Mouse (Mus musculus): Measurements from ENCODE around the gene Mmp8. TPM values are rescaled to one million over a fixed set of nuclear protein-coding genes. Genes with fewer than 3 reads are reported as not detected.

Gene Mmp8
- polyA plus RNA-seq, 1 experiment from 2014 or later, result 5.3 TPM

GRCm38 (mm10) chr9:7545471-7545870 lies 12.8 kb upstream of the Mmp8 start:
- no peak overlapping the region for H3K4me2 ChIP-seq (replicated peaks; ENCODE audit: low read depth, low read length)
- H3K36me3 ChIP-seq (ENCODE audit: insufficient read depth, low read length), result no peaks in the 10 kb centered on the region
- peak; percentile 89 for DNase-seq (ENCODE audit: low spot score)
- H3K9me3 ChIP-seq (ENCODE audit: low read length), result no peaks in the 10 kb centered on the region
- H3K9ac ChIP-seq (replicated peaks; ENCODE audit: low read depth), result no peak overlapping the region
- H3K4me3 ChIP-seq (ENCODE audit: low read depth, low read length), result no peak overlapping the region
- H3K27ac ChIP-seq (ENCODE audit: low read length), result no peak overlapping the region
- H3K27me3 ChIP-seq (replicated peaks; ENCODE audit: insufficient read depth, low read length), result no peaks in the 10 kb centered on the region
- ATAC-seq, result peak; percentile 95
- 27% methylated on average over 1 of the region's 1 CpGs for WGBS
- peak; percentile 68 for TF ChIP-seq EP300 (IDR thresholded peaks at IDR 0.05)
- no peak for TF ChIP-seq CTCF (IDR thresholded peaks at IDR 0.05)
- H3K4me1 ChIP-seq (ENCODE audit: insufficient read depth, low read depth, low read length), result no peaks in the 10 kb centered on the region

GRCm38 (mm10) chr9:7545920-7546319 lies 12.3 kb upstream of the Mmp8 start:
- Histone ChIP-seq H3K4me1 (ENCODE audit: insufficient read depth, low read depth, low read length) (no peaks in the 10 kb centered on the region), H3K4me3 (ENCODE audit: low read depth, low read length) (no peak overlapping the region), H3K36me3 (ENCODE audit: insufficient read depth, low read length) (no peaks in the 10 kb centered on the region), H3K4me2 (replicated peaks; ENCODE audit: low read depth, low read length) (no peak overlapping the region), H3K9me3 (ENCODE audit: low read length) (no peaks in the 10 kb centered on the region), H3K9ac (replicated peaks; ENCODE audit: low read depth) (no peak overlapping the region), H3K27ac (ENCODE audit: low read length) (no peak overlapping the region), H3K27me3 (replicated peaks; ENCODE audit: insufficient read depth, low read length) (no peaks in the 10 kb centered on the region)
- DNase-seq (ENCODE audit: low spot score) (no peak), ATAC-seq (no peak)
- TF ChIP-seq CTCF (IDR thresholded peaks at IDR 0.05) (no peak), EP300 (IDR thresholded peaks at IDR 0.05) (no peak)
- WGBS, result 84% methylated on average over 7 of the region's 7 CpGs

- Histone ChIP-seq H3K4me3 (ENCODE audit: low read depth, low read length) (no peak overlapping the region), H3K9ac (replicated peaks; ENCODE audit: low read depth) (no peak overlapping the region), H3K4me1 (ENCODE audit: insufficient read depth, low read depth, low read length) (no peaks in the 10 kb centered on the region), H3K9me3 (ENCODE audit: low read length) (no peaks in the 10 kb centered on the region), H3K4me2 (replicated peaks; ENCODE audit: low read depth, low read length) (no peak overlapping the region), H3K27ac (ENCODE audit: low read length) (no peak overlapping the region), H3K36me3 (ENCODE audit: insufficient read depth, low read length) (no peaks in the 10 kb centered on the region), H3K27me3 (replicated peaks; ENCODE audit: insufficient read depth, low read length) (no peaks in the 10 kb centered on the region)
- DNase-seq (ENCODE audit: low spot score) (no peak), ATAC-seq (no peak)
- TF ChIP-seq EP300 (IDR thresholded peaks at IDR 0.05), result no peak
Measured at GRCm38 (mm10) chr9:7551943-7552342, 6.3 kb upstream of the Mmp8 start.

GRCm38 (mm10) chr9:7553536-7553935 lies 4.7 kb upstream of the Mmp8 start:
- H3K4me1 ChIP-seq (ENCODE audit: insufficient read depth, low read depth, low read length), result 0 out of 2 replicates have a peak, but pooled peaks cover 3% of the 10 kb centered on the region
- ATAC-seq (no peak), DNase-seq (ENCODE audit: low spot score) (no peak)
- H3K4me3 ChIP-seq (ENCODE audit: low read depth, low read length), result no peak overlapping the region
- no peak overlapping the region for H3K27ac ChIP-seq (ENCODE audit: low read length)
- no peak overlapping the region for H3K4me2 ChIP-seq (replicated peaks; ENCODE audit: low read depth, low read length)
- WGBS, result 69% methylated on average over 3 of the region's 3 CpGs
- no peak for TF ChIP-seq EP300 (IDR thresholded peaks at IDR 0.05)
- no peaks in the 10 kb centered on the region for H3K9me3 ChIP-seq (ENCODE audit: low read length)
- H3K9ac ChIP-seq (replicated peaks; ENCODE audit: low read depth), result no peak overlapping the region
- no peaks in the 10 kb centered on the region for H3K36me3 ChIP-seq (ENCODE audit: insufficient read depth, low read length)
- H3K27me3 ChIP-seq (replicated peaks; ENCODE audit: insufficient read depth, low read length), result no peaks in the 10 kb centered on the region

GRCm38 (mm10) chr9:7554382-7554781 lies 3.9 kb upstream of the Mmp8 start:
- Histone ChIP-seq H3K9ac (replicated peaks; ENCODE audit: low read depth) (no peak overlapping the region), H3K27ac (ENCODE audit: low read length) (no peak overlapping the region), H3K9me3 (ENCODE audit: low read length) (no peaks in the 10 kb centered on the region), H3K27me3 (replicated peaks; ENCODE audit: insufficient read depth, low read length) (no peaks in the 10 kb centered on the region), H3K4me2 (replicated peaks; ENCODE audit: low read depth, low read length) (no peak overlapping the region), H3K4me1 (ENCODE audit: insufficient read depth, low read depth, low read length) (0 out of 2 replicates have a peak, but pooled peaks cover 3% of the 10 kb centered on the region), H3K36me3 (ENCODE audit: insufficient read depth, low read length) (no peaks in the 10 kb centered on the region), H3K4me3 (ENCODE audit: low read depth, low read length) (no peak overlapping the region)
- ATAC-seq (no peak), DNase-seq (ENCODE audit: low spot score) (peak; percentile 67)
- TF ChIP-seq EP300 (IDR thresholded peaks at IDR 0.05) (no peak), CTCF (IDR thresholded peaks at IDR 0.05) (peak; percentile 74)
- 25% methylated on average over 3 of the region's 3 CpGs for WGBS

- H3K36me3 ChIP-seq (ENCODE audit: insufficient read depth, low read length), result no peaks in the 10 kb centered on the region
- H3K4me2 ChIP-seq (replicated peaks; ENCODE audit: low read depth, low read length), result no peak overlapping the region
- no peaks in the 10 kb centered on the region for H3K9me3 ChIP-seq (ENCODE audit: low read length)
- H3K27ac ChIP-seq (ENCODE audit: low read length), result 0 out of 2 replicates have a peak overlapping the region, but pooled peaks have one; percentile 9
- DNase-seq (ENCODE audit: low spot score), result peak; percentile 76
- WGBS, result 48% methylated on average over 4 of the region's 4 CpGs
- no peak overlapping the region for H3K9ac ChIP-seq (replicated peaks; ENCODE audit: low read depth)
- H3K27me3 ChIP-seq (replicated peaks; ENCODE audit: insufficient read depth, low read length), result no peaks in the 10 kb centered on the region
- TF ChIP-seq CTCF (IDR thresholded peaks at IDR 0.05), result no peak
- TF ChIP-seq EP300 (IDR thresholded peaks at IDR 0.05), result peak; percentile 25; the same call in 1 of the 2 replicates
- ATAC-seq, result peak; percentile 75
- 0 out of 2 replicates have a peak, but pooled peaks cover 3% of the 10 kb centered on the region for H3K4me1 ChIP-seq (ENCODE audit: insufficient read depth, low read depth, low read length)
- no peak overlapping the region for H3K4me3 ChIP-seq (ENCODE audit: low read depth, low read length)
Measured at GRCm38 (mm10) chr9:7560026-7560425, 1.8 kb downstream of the Mmp8 start.

- H3K27me3 ChIP-seq (replicated peaks; ENCODE audit: insufficient read depth, low read length), result no peaks in the 10 kb centered on the region
- H3K27ac ChIP-seq (ENCODE audit: low read length), result no peak overlapping the region
- no peak for TF ChIP-seq CTCF (IDR thresholded peaks at IDR 0.05)
- TF ChIP-seq EP300 (IDR thresholded peaks at IDR 0.05), result no peak
- no peak overlapping the region for H3K9ac ChIP-seq (replicated peaks; ENCODE audit: low read depth)
- 50% methylated on average over 7 of the region's 7 CpGs for WGBS
- peaks cover 5% of the 10 kb centered on the region; the same call in 1 of the 2 replicates for H3K4me1 ChIP-seq (ENCODE audit: insufficient read depth, low read depth, low read length)
- no peaks in the 10 kb centered on the region for H3K36me3 ChIP-seq (ENCODE audit: insufficient read depth, low read length)
- H3K9me3 ChIP-seq (ENCODE audit: low read length), result no peaks in the 10 kb centered on the region
- no peak overlapping the region for H3K4me3 ChIP-seq (ENCODE audit: low read depth, low read length)
- DNase-seq (ENCODE audit: low spot score), result peak; percentile 68
- H3K4me2 ChIP-seq (replicated peaks; ENCODE audit: low read depth, low read length), result no peak overlapping the region
- ATAC-seq, result peak; percentile 77
Measured at GRCm38 (mm10) chr9:7567376-7567775, 9.1 kb downstream of the Mmp8 start.
